Mouse (Mus musculus) E14TG2a.4 (cell line): ENCODE results near the gene Bard1.

ENCODE experiments used
- CTCF ChIP-seq: conservative IDR thresholded peaks from 2 replicates; pipeline ENCODE4 v1.5.1; 2014; ENCODE audit warnings: low read length
- POU5F1 ChIP-seq: IDR thresholded peaks from 2 replicates; pipeline ENCODE4 v1.6.1; 2014; ENCODE audit warnings: low read length, borderline replicate concordance

- TF ChIP-seq CTCF: no peak
- no peak for TF ChIP-seq POU5F1
Measured at GRCm38 (mm10) chr1:71070771-71071170, 32.2 kb downstream of the Bard1 start.
